Mouse (Mus musculus) lung, adult 2 months (tissue): Measurements from ENCODE around the gene Tepsin.

Experiments
- CTCF ChIP-seq: fragments of 200-500 bp; IDR thresholded peaks from 2 replicates; pipeline ENCODE4 v1.5.1; 2011; ENCODE audit warnings: mild to moderate bottlenecking, low read length, control low read depth; ENCODE audit not compliant: insufficient read depth
- POLR2A ChIP-seq: fragments of 200-500 bp; IDR thresholded peaks from 2 replicates; pipeline ENCODE4 v1.6.1; 2011; ENCODE audit warnings: low read depth, mild to moderate bottlenecking, control low read depth, low read length, borderline replicate concordance; ENCODE audit errors: extremely low read depth

DNA sequence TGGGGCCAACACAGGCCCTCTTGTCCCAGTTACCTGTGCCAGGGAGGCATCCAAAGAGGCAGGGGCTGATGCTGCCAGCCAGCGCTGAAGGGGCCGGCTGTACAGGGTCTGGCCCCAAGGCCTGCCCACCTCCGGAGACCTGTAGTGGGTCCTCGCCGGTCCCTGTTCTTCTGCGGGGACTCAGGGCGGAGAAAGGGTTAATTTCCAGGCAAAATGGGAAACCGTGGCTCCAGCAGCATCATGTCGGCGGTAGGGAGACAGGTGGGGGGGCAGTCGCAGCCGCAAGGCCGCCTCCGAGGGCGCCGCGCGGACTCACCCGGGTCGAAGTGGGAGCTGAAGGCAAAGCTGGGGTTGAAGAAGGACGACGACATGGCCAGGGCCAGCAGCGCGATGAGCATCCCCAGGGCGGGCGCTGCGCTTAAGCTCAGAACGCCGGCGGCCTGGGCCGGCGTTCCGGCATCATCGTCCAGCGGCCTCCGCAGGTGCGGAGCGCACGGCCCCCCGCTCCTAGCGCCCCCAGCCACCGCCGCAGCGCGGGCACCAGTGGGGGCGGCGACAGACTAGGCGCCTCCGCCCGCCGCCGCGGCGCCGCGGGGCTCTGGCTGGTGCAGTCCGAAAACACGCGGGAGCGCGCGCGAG lies 51.9 kb downstream of the Tepsin start, which contains the start of gene Aatk:
- no peak for TF ChIP-seq CTCF
- no peak for TF ChIP-seq POLR2A
